Mouse (Mus musculus): Measurements from ENCODE around the gene Prmt9. TPM values are rescaled to one million over a fixed set of nuclear protein-coding genes. Genes with fewer than 3 reads are reported as not detected.

Prmt9 gene
- 10 to 100 TPM in 1 of 2 experiments, 1 to 10 TPM in 1; 9.3 to 10.1 TPM for total RNA-seq (2021)
- long read RNA-seq, experiment 1, transcript Prmt9-201 (12 exons, 2,781 nt) = major isoform, 17 of 19 reads
- long read RNA-seq, experiment 1, partial matches to known transcripts = 0 of 19 reads
- long read RNA-seq, experiment 1, other reads (novel, unspliced or antisense) = 2 of 19 reads
- long read RNA-seq, experiment 2, transcript Prmt9-201 (12 exons, 2,781 nt) = major isoform, 17 of 20 reads
- long read RNA-seq, experiment 2, partial matches to known transcripts = 0 of 20 reads
- long read RNA-seq, experiment 2, other reads (novel, unspliced or antisense) = 2 of 20 reads

DNA sequence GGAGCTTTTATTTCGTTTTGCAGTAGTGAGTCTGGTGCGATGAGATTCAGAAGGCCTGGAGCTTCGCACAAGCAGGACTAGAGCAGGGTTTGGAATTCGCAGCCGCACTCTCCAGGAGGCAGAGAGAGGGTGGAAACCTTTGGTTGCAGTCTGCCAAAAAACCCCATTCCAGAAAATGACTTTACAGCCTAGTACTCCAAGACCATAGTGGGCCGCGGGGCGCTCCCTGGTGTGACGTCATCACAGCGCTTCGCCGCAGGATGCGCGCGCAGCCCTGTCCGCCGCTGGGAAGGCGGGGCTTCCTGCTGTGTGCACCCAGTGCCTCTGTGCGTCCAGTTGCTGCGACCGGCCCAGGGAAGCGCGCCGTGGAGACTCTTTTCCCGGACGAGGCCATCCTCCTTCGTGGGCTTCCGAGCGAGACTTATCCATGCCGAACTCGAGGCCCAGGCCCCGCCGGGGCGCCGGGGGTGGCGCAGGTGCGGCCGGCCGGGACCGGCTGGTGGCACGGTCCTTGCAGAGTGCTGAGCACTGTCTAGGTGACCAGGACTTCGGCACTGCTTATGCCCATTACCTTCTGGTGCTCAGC, at the start of gene Prmt9:
Gene Prmt9 (plus strand): TSS at position 277 of the 586 bp plus-strand sequence.
- DNase-seq = peak; percentile 96

DNA sequence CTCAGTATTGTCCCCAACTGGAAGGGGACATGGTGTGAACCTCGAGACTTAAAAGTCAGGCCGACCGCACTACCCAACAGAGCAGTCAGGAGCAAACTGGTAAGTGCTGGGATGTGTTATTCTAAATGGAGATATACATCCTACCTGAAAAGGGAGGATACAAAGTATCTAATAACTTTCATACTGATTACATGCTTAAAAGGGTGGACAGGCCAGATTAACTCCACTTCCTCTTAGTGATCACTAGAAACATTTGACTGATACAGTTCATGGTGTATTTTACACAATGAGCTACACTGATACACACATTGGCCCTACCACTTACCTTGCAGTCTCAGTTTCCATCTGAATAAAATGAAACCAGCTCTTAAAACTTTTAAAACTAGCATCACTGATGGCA, 48.9 kb upstream of the Prmt9 start:
- DNase-seq = no peak

DNA sequence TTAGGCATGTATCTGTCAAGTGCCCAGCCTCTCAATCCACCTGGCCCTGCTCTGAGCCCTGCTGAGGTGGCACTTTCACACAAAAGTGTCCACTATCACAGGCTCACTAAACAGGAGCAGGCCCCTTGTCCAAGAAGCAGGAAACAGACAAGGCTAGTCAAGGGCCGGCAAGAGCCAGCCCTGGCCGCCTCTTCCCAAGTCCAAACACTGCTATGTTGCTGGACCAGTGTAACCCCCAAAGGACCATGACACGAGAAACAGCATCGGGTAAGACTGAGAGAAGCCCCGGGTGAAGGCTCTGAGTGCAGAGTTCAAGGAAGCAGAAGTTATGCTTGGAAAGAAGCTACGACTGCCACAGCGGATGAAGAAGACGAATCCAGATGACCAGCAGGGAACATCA, 48.1 kb upstream of the Prmt9 start:
- DNase-seq = no peak

DNA sequence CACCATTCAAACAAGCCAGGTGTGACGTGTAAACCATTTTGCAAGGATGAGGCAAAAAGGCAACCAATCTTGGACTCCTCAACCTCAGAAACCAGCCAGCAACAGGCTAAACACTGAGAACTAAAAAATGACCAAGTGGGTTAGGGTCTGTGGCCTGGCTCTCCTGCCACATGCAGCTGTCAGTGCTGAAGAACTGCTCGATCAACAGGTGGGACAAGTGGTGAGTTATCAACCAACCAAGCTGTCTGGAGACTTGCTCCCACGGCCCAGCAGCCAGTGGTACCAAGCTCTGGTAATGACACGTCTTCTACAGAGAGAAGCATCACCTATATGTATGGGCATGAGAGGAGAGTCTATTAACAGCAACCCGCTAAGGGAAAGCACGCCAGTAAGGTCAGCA, 46.6 kb upstream of the Prmt9 start:
- DNase-seq = no peak

DNA sequence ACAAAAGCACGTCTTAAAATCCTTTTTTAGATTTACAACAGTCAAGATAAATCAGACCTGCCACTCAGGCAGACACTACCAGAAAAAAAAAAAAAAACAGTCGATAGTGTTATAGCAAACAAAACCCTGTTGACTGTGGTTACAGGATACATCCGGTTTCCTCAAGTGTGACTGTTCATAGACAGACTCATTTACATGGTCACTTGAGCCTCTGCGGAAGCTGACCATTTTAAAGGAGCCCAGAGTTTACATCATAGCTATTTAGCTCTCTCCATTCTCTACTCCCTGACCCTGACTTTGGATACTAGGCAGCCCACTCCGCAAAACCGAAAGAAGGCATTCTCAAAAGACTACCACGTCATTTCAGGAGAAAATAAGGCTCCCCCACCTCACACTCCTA, 42.7 kb upstream of the Prmt9 start:
- DNase-seq = no peak

DNA sequence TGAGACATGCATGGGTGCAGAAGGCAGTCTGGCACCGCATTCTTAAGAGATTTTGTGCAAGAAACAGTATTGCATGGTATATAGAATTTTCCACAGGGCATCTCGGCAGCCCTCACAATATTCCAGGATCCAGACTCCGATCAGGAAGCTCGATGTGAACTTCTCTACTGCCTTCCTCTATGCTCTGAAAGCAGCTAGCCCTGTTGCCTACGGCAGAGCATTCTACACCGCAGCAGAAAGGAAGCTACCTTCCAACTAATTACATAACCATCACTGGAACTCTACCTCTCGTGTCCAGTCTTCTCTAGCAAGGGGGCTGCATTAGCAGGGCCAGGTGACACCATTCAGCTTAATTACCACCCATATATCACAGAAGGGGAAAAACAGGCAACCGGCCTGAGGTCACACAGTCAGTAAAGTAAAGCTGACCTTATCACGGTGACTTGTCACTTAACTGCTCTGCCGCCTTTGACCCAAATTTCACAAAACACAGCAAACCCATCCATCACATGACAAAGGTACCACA, 41.6 kb upstream of the Prmt9 start:
- DNase-seq = no peak

DNA sequence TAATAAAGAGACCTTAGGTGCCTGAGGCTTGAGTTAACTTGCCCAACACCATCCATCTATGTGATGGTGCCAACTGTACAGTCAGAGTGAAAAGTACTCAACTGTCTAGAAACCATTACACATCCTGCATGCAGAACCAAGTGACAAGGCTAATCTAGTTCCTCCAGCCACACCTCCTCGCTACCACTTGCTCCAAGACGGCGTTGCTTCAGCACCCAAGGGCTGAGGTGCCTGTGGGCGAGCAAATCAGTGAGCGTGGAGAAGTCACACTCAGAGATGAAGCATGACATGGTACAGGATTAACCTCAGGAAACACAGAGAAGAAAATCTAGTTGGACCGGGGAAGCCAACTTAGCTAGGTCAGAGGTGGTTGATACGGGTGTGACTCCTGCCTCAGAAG, 40.2 kb upstream of the Prmt9 start:
- DNase-seq = no peak

DNA sequence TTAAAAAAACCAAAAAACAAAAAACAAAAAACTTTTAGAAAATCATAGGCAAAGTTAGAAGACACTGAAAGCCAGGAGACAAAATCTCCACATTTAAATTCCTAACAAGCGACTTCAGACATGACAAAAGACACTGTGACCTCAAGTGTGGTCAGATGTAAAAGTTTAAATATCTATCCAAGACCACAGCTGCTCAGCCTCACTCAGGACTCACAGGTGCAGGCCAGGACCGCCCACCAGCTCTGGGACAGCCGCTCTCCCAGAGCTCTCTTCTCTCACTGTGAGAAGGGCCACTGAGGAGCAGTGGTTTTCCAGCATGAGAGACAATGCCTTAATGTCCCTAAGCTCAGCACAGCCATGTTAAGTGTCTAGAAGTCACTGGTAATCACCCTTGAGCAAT, 38.8 kb upstream of the Prmt9 start:
- no peak for DNase-seq

DNA sequence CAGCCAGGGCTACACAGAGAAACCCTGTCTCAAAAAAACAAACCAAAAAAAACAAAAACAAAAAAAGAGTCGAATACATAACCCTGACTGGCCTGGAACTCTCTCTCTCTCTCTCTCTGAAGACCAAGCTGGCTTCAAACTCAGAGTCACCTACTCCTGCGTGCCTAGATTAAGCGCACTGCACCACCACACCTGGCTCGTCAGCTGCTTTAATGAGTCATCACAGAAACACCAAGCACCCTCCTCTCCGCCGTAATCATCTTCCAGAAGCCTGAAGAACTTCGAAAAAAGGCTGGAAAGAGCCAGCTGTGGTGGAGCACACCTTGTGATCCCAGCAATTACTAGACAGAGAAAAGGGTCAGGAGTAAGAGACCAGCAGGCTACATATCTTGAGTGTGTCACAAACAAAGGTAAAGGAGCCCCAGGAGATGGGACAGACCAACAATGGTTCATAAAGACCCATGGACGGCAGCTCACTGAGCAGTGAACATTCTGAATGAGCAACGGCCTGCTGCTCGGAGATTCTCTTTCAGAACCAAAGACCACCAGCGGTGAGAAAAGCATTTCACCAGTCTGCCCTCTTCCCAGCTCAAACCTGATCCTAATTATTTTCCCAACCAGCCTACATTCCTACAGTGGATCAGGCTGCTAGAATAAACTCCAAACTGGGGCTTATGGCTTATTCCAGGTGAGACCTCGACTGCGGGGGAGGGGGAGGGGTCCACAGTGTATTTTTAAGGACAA, 37.3 kb upstream of the Prmt9 start:
- no peak for DNase-seq

DNA sequence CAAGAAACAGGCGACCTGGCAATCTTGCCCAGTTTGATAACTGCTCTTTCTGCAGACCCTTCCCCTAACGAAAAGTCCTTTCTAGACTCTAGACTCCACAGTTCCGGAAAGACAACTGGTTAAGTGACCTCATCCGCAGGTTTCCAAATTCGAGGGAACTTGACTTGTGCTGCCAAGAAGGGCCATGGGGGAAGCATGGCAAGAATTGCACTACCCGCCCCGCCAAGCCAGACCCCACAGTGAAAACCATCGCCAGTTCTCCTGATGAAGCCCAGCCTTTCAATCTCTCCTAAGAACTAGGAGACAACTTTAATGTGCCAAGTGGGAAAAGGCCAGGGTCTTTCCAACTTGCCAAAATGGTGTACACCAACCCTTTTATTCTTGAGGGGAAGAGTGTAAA, 34.0 kb upstream of the Prmt9 start:
- no peak for DNase-seq

DNA sequence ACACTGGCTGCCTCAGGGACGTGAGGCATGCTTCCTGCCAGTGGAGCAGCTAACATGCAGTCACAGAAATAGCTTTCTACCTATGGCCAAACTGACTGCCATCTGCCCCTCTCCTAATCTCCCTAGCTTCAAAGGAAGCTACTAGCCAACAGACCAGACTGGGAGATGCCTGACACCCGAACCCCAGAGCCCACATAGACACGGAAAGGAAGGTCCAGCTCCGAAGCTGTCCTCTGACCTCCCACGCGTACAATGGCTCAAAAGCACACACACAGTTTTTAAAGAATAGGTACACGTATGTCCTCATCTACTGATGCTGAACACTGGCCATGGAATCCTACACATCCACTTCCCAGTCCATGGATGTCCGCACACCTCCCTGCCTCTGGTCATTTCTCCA, 33.4 kb upstream of the Prmt9 start:
- no peak for DNase-seq

DNA sequence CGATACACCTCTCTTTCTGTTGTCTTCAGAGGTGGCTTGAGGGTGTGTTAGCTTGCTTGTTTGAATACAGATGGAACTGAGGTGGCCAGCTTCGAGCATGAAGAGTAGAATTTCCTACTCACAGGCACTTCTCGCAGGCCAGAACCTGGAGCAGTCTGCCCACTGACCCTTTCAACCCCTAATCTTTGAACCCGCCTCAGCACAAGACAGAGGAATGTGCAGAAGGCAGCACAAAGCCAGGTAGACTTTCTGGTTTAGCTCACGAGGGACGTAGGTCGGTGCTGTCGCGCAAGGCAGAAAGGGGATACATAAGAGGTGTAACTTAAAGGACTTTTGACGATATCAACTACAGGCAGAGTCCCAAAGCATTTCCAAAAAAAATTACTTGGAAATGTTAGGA, 32.4 kb upstream of the Prmt9 start:
- no peak for DNase-seq

DNA sequence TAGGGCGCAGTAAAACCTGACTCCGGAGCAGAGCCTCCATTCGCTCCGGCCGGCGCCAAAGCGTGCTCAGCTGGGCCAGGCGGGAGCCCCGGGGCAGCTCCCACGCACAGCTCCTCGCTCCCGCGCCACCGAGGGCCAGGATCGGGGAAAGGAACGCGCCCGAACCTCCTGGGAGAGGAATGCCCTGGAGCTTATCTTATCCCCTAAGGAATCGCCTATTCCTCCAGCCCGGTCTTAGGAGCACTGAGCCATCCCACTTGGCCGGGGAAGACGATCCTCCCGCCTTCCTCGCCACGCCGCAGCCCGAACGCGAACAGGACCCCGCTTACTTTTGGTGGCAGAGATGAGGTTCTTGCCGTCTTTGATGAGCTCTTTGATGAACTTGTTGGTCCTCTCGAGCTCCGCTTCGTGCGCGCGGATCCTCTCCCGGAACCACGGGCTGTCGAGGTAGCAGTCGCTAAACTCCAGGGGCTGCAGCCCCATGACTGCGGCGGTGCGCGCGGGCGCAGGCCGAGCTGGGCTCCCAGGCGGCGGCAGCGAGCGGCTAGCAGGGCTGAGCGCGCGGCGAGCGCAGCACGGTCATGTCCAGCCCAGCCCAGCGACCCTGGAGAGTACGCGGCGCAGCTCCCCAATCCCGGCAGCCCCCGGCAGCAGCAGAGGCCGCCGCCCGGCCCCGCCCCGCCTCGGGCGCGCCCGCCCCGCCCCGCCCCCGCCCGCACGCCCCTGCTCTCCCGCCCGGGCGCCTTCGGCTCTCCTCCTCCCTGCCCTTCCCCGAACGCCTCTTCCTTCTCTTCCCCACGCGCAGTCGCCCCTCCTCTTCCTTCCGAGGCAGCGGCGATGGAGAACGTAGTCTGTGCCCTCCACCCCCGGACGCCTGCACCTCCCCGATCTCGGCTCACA, 31.6 kb upstream of the Prmt9 start, which contains the start of gene Arhgap10:
Gene Arhgap10 (minus strand): TSS at position 653 of the 900 bp plus-strand sequence.
- peak; percentile 81 for DNase-seq

DNA sequence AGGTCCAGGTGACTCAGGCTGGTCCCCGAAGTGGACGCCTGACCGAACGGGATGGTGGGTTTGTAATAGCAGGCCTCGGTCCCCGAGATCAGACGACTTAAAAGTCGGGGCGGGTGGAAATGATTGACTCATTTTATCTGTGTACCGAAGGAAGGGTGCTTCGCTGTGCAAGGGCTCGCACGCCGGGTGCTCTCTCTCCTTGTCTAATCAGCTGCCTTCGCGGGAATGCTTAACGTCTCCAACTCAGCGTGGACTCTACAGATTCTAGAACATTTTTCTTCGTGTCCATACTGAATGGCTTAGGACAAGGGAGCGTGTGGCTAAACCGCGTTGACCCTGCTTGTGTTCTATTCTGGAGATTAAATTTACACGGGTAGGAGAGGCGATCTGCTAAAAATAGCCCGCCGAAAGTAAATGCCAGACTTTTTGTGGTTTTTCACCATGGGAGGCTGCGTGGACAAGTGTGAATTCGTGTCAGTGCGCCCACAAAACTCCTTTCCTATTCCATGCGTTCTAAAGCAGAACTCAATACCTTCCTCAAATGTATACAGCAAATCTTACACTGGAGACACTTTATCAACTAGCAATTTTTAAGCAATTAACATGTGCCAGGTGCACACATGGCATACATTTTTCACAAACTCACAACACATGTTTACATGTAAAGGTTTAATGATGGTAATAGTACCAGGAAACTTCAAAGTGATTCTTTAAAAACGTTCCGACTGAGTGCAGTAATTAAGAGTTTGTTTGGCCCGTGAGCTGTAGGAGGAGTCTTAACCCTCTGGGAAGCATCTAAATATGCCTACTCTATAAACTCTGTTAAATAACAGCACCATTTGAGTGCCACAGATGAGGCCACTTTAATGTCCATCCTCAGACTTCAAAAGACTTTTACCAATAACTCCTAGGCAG, 30.7 kb upstream of the Prmt9 start:
- DNase-seq = no peak

DNA sequence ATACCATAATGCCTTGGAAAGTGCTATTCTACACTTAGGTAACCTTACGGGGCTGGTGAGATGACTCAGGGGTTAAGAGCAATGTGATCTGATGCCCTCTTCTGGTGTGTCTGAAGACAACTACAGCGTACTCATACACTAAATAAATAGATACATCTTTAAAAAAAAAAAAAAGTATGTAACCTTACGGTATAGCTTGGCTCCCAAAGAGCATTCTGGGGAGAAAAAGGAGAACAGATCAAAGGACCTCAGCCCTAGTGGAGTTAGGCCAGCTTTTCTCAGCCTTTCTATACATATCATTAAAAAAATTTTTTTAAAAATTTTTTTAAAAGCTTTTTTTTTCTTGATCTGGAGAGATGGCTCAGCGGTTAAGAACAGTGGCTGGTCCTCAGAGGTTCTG, 28.6 kb upstream of the Prmt9 start:
- no peak for DNase-seq

DNA sequence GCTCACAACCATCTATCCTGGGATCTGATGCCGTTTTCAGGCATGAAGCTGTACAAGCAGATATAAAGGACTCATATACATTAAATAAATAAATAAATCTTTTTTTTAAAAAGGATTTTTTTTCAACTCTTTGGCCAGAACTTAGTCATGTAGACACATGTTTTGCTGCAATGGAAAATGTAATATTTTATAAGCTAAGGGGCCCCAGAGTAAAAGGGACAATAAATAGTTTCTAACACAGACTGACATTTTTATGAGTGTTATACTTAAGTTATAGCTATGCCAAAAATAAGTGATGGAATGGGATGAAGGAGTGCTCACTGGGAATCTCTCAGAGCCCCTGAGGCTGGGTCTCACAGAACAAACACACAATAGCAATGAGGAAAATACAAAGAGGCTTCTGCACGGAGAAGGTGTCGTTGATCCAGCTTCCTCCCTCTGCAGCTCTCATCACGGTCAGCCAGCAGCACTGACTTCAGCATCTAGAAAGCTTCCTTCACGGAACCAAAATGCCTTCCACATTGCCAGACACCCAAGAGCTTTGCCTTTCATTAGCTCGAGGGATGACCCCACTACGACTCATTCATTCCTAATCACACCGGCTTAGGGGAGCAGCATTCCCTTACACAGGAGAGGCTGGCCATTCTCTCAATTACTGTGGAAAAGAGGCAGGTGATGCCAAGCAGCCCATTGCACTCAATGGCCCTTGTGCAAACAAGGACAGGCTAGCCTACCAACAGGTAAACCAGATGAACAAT, 28.0 kb upstream of the Prmt9 start:
- DNase-seq = no peak

DNA sequence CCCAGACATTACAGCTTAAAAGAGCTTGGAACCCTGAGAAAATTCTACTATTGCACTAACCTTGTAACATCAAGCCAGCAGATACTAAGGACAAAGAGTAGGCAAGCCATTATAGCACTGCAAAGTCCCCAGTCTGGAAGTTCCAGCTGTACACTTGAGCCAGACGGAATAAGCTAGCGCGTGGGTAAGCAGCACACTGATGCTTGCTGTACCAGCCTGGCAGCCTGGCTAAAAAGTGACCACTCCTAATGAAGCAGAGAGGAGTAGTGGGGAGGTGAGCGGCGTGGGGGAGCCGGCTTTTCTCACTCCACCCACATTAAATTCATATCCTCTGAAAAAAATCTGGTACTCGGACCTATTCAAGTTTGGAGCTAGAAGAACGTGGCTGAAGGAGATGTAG, 26.2 kb upstream of the Prmt9 start:
- DNase-seq = no peak

DNA sequence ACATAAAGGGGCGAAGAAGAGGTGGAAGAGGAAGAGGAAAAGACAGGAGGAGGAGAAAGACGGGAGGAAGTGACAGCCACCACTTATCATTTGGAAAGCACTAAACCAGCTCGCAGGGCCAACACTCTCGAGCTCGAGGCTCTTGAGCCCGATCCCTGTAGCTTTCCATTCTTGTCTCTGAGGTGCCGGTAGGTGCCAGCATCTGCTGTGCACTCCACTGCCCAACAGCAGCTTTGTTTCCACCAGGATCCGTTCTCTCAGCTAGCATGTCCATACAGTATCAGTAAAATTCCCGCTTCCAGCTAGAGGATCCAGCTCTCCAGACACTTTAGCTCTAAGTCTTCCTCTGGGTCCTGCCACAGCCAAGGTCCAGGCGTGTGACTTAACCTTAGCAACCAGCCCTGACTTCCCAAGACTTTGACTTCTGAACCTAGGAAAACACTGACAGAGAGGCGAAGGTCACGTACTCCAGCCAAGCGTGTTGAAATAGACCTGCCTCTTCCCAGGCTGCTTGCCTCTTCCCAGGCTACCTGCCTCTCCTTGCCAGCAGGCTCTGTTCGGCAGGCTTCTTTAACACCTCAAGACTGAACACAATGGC, 25.1 kb upstream of the Prmt9 start:
- no peak for DNase-seq

DNA sequence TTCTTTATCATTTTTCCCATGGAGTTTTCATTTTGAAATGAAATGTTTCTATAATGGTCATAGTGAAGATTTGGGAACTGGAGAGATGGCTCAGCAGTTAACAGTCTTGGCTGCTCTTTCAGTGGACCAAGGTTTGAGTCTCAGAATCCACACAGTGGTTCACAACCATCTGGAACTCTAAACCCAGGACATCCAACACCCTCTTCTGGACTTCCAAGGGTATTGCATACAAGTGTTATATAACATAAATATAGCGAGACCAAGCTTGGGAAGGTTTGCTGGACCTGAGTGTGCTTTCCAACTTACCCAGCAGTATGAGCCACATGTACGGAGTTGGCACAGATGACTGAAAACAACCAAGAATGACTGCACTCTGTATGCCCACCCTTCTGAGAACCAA, 24.3 kb upstream of the Prmt9 start:
- DNase-seq = no peak

DNA sequence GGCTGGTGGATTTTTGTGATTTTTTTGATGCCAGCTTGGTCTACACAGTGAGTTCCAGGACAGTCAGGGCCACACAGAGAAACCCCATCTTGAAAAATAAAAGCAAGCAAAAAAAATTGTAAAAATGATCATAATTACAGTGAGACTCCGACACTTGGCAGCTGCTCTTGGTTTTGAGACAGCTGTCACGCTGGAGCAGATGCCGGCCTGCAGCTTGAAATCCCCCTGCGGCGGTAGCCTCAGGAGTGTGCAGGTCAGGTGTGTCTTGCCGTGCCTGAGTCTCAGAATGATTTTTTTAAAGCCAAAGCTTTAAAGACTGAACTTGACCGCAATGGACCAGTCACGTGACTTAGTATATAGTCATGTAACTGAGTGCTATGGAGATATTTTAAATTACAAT, 23.1 kb upstream of the Prmt9 start:
- no peak for DNase-seq

Measured in gastrocnemius, postnatal 10 days (tissue).